Mouse (Mus musculus) Patski (cell line): ENCODE data around the gene Kcnk12. TPM values are rescaled to one million over a fixed set of nuclear protein-coding genes. Genes with fewer than 3 reads are reported as not detected.
A peak's percentile ranks its signal among the peaks of the same experiment; 100 is the strongest.

Source experiments
- ATAC-seq: fragments of 100-300 bp; one replicate; pipeline ENCODE4 v1.8.0; 2021
- CTCF ChIA-PET: fragments of 350-600 bp; sonication (Branson Sonifier 250); formaldehyde crosslinking; loops from one replicate; lab custom pipeline; 2022; ENCODE audit warnings: inconsistent platforms; lab: Charles Lee
- POLR2A ChIA-PET: fragments of 350-600 bp; sonication (Branson Sonifier 250); formaldehyde crosslinking; loops from one replicate; lab custom pipeline; 2022; ENCODE audit warnings: antibody characterized with exemption, inconsistent platforms; lab: Charles Lee
- DNase-seq: peaks from one replicate; pipeline ENCODE4 v3.0.0-alpha.2; 2011; ENCODE audit warnings: low read depth, low spot score
- H3K27me3 ChIP-seq: fragments of 371-371 bp; one replicate; pipeline ENCODE4 v1.5.1; 2021
- CTCF ChIP-seq: fragments of 100-300 bp; IDR thresholded peaks from one replicate; pipeline ENCODE4 v1.5.1; 2021
- in situ Hi-C: fragments of 300-500 bp; cut with MboI; formaldehyde crosslinking; loops from 3 replicates; pipeline ENCODE4 v1.11.1; 2018; ENCODE audit warnings: low pct_unique_long_range_greater_than_20kb, mixed read lengths
- polyA plus RNA-seq: library from polyadenylated mRNA; unstranded; gene quantifications from one replicate; pipeline ENCODE4 v1.2.3, GENCODE M21; 2021

Gene Kcnk12
- polyA plus RNA-seq, 1 experiment from 2014 or later: not detected

GRCm38 (mm10) chr17:87799212-87799947 is 1.6 kb upstream of the Kcnk12 start:
- POLR2A ChIA-PET: interaction anchor here (0.6 to 0.7 kb wide), 2 partner anchors 9 to 161 kb away, joined by 3 read pairs; no protein-coding TSS in a partner anchor
- in situ Hi-C loops: no loop called here
- TF ChIP-seq CTCF: no peak
- H3K27me3 ChIP-seq: peaks cover 32% of the 10 kb centered on the region
- CTCF ChIA-PET: no interaction called here
- DNase-seq: no peak
- ATAC-seq: no peak

GRCm38 (mm10) chr17:87798423-87798941 is 688 bp upstream of the Kcnk12 start:
- CTCF ChIA-PET: interaction anchor here (1.2 kb wide), 1 partner anchor 9 kb away, joined by 3 read pairs; no protein-coding TSS in a partner anchor
- POLR2A ChIA-PET: interaction anchor here (0.7 kb wide), 1 partner anchor 160 kb away, joined by 3 read pairs; no protein-coding TSS in a partner anchor
- H3K27me3 ChIP-seq: peaks cover 32% of the 10 kb centered on the region
- no peak for TF ChIP-seq CTCF
- ATAC-seq (peak; percentile 68), DNase-seq (peak; percentile 1)
- in situ Hi-C loops: no loop called here

GRCm38 (mm10) chr17:87796881-87797416 is 845 bp downstream of the Kcnk12 start:
- DNase-seq (no peak), ATAC-seq (no peak)
- in situ Hi-C loops: no loop called here
- ChIA-PET POLR2A (no interaction called here), CTCF (no interaction called here)
- no peak for TF ChIP-seq CTCF
- peaks cover 36% of the 10 kb centered on the region for H3K27me3 ChIP-seq

- DNase-seq (no peak), ATAC-seq (no peak)
- POLR2A ChIA-PET: no interaction called here
- H3K27me3 ChIP-seq: peaks cover 36% of the 10 kb centered on the region
- in situ Hi-C loops: no loop called here
- CTCF ChIA-PET: no interaction called here
- TF ChIP-seq CTCF: no peak
These were observed 1.7 kb downstream of the Kcnk12 start for GRCm38 (mm10) chr17:87795927-87796714.

GRCm38 (mm10) chr17:87794801-87795200 is 3.0 kb downstream of the Kcnk12 start:
- ChIA-PET CTCF (no interaction called here), POLR2A (no interaction called here)
- DNase-seq (no peak), ATAC-seq (no peak)
- H3K27me3 ChIP-seq: peaks cover 33% of the 10 kb centered on the region
- in situ Hi-C loops: no loop called here
- no peak for TF ChIP-seq CTCF

- ChIA-PET CTCF (interaction anchor here (1.5 kb wide), 1 partner anchor 18 kb away, joined by 4 read pairs; no protein-coding TSS in a partner anchor), POLR2A (no interaction called here)
- no peak for TF ChIP-seq CTCF
- no peak for DNase-seq
- in situ Hi-C loops: no loop called here
- H3K27me3 ChIP-seq: peaks cover 20% of the 10 kb centered on the region
- ATAC-seq: no peak
These were observed 4.5 kb downstream of the Kcnk12 start for GRCm38 (mm10) chr17:87793331-87793730.

- in situ Hi-C loops: no loop called here
- CTCF ChIA-PET: interaction anchor here (1.5 kb wide), 1 partner anchor 19 kb away, joined by 4 read pairs; no protein-coding TSS in a partner anchor
- peaks cover 15% of the 10 kb centered on the region for H3K27me3 ChIP-seq
These were observed 5.0 kb downstream of the Kcnk12 start for GRCm38 (mm10) chr17:87792623-87793315.

GRCm38 (mm10) chr17:87791517-87792098 is 6.2 kb downstream of the Kcnk12 start:
- ATAC-seq (no peak), DNase-seq (no peak)
- in situ Hi-C loops: no loop called here

More at GRCm38 (mm10) chr17:87792623-87793315, 5.0 kb downstream of the Kcnk12 start:
- POLR2A ChIA-PET: interaction anchor here (0.7 kb wide), 1 partner anchor 211 kb away, joined by 4 read pairs; no protein-coding TSS in a partner anchor
- no peak for TF ChIP-seq CTCF
- DNase-seq (no peak), ATAC-seq (no peak)

GRCm38 (mm10) chr17:87790661-87791060 is 7.1 kb downstream of the Kcnk12 start:
- H3K27me3 ChIP-seq: peaks cover 4% of the 10 kb centered on the region
- POLR2A ChIA-PET: interaction anchor here (1.0 kb wide), 1 partner anchor 9 kb away, joined by 3 read pairs; no protein-coding TSS in a partner anchor

More at GRCm38 (mm10) chr17:87791517-87792098, 6.2 kb downstream of the Kcnk12 start:
- peaks cover 7% of the 10 kb centered on the region for H3K27me3 ChIP-seq
- ChIA-PET POLR2A (no interaction called here), CTCF (no interaction called here)
- TF ChIP-seq CTCF: no peak

More at GRCm38 (mm10) chr17:87790661-87791060, 7.1 kb downstream of the Kcnk12 start:
- DNase-seq (no peak), ATAC-seq (no peak)
- CTCF ChIA-PET: no interaction called here
- no peak for TF ChIP-seq CTCF
- in situ Hi-C loops: no loop called here
